In genomic region chr2:75842302-75842701, GRCm38 (mm10) we compare ENCODE assay signal across 1 mouse cellular context.
TF ChIP-seq lines count a peak whose summit lies in the region.

No protein-coding gene starts in this region.

TF ChIP-seq in MEL, 35 proteins besides CTCF, POLR2A, EP300 and RAD21 (continued from another document):
- 0 out of 2 replicates have a peak, but pooled peaks have one; percentile 14 for TF ChIP-seq TAL1 (IDR thresholded peaks at IDR 0.05; ENCODE audit: low read length)
- no peak for TF ChIP-seq GATA1 (IDR thresholded peaks at IDR 0.05; ENCODE audit: low read depth, low read length)
